Mouse (Mus musculus): ENCODE results near the gene 4930590J08Rik.
"Not testable (repeated sequence)": the region's sequence is repeated elsewhere in the genome, so short reads cannot be mapped to it uniquely, and the experiment has no call there.

The 4930590J08Rik gene

GRCm38 (mm10) chr6:91902509-91902908 lies at the start of gene 4930590J08Rik:
Gene 4930590J08Rik (plus strand): TSS chr6:91902809.
- not testable (repeated sequence) for DNase-seq (ENCODE audit: low spot score)

- DNase-seq (ENCODE audit: low spot score): no peak
Measured at GRCm38 (mm10) chr6:91858339-91858738, 44.3 kb upstream of the 4930590J08Rik start.

- no peak for DNase-seq (ENCODE audit: low spot score)
Measured at GRCm38 (mm10) chr6:91862848-91863247, 39.8 kb upstream of the 4930590J08Rik start.

- DNase-seq (ENCODE audit: low spot score): no peak
Measured at GRCm38 (mm10) chr6:91864595-91864994, 38.0 kb upstream of the 4930590J08Rik start.

GRCm38 (mm10) chr6:91865601-91866000 lies 37.0 kb upstream of the 4930590J08Rik start:
- DNase-seq (ENCODE audit: low spot score): no peak

- no peak for DNase-seq (ENCODE audit: low spot score)
Measured at GRCm38 (mm10) chr6:91868091-91868490, 34.5 kb upstream of the 4930590J08Rik start.

GRCm38 (mm10) chr6:91872781-91873180 lies 29.8 kb upstream of the 4930590J08Rik start:
- DNase-seq (ENCODE audit: low spot score): no peak

- DNase-seq (ENCODE audit: low spot score): peak; percentile 93
Measured at GRCm38 (mm10) chr6:91877885-91878651, 24.5 kb upstream of the 4930590J08Rik start, which contains the start of gene Ccdc174. Gene Ccdc174 (plus strand): TSS chr6:91878053.

GRCm38 (mm10) chr6:91883859-91884258 lies 18.8 kb upstream of the 4930590J08Rik start:
- DNase-seq (ENCODE audit: low spot score): no peak

GRCm38 (mm10) chr6:91889255-91889906 lies 13.2 kb upstream of the 4930590J08Rik start:
- no peak for DNase-seq (ENCODE audit: low spot score)

GRCm38 (mm10) chr6:91890615-91891014 lies 12.0 kb upstream of the 4930590J08Rik start:
- DNase-seq (ENCODE audit: low spot score): no peak

GRCm38 (mm10) chr6:91891776-91892175 lies 10.8 kb upstream of the 4930590J08Rik start:
- DNase-seq (ENCODE audit: low spot score): no peak

GRCm38 (mm10) chr6:91896783-91897182 lies 5.8 kb upstream of the 4930590J08Rik start:
- no peak for DNase-seq (ENCODE audit: low spot score)

- peak; percentile 75 for DNase-seq (ENCODE audit: low spot score)
Measured at GRCm38 (mm10) chr6:91901505-91901904, 1.1 kb upstream of the 4930590J08Rik start.

GRCm38 (mm10) chr6:91914011-91914410 lies 11.4 kb downstream of the 4930590J08Rik start:
- DNase-seq (ENCODE audit: low spot score): no peak

- no peak for DNase-seq (ENCODE audit: low spot score)
Measured at GRCm38 (mm10) chr6:91917286-91917685, 14.7 kb downstream of the 4930590J08Rik start.

- DNase-seq (ENCODE audit: low spot score): no peak
Measured at GRCm38 (mm10) chr6:91917716-91918115, 15.1 kb downstream of the 4930590J08Rik start.

- no peak for DNase-seq (ENCODE audit: low spot score)
Measured at GRCm38 (mm10) chr6:91931231-91931630, 28.6 kb downstream of the 4930590J08Rik start.

- DNase-seq (ENCODE audit: low spot score): no peak
Measured at GRCm38 (mm10) chr6:91938491-91938890, 35.9 kb downstream of the 4930590J08Rik start.

GRCm38 (mm10) chr6:91948426-91948825 lies 45.8 kb downstream of the 4930590J08Rik start:
- no peak for DNase-seq (ENCODE audit: low spot score)

- DNase-seq (ENCODE audit: low spot score): not testable (repeated sequence)
Measured at GRCm38 (mm10) chr6:91958015-91958414, 55.4 kb downstream of the 4930590J08Rik start.

- peak; percentile 22 for DNase-seq (ENCODE audit: low spot score)
Measured at GRCm38 (mm10) chr6:91960028-91960811, 57.6 kb downstream of the 4930590J08Rik start.
